Mouse (Mus musculus) cerebellum, adult 9-11 months (tissue): Measurements from ENCODE around the gene Fstl3.

ENCODE experiments used
- DNase-seq: peaks from one replicate; pipeline ENCODE4 v3.0.0; 2022

Fstl3 gene

DNA sequence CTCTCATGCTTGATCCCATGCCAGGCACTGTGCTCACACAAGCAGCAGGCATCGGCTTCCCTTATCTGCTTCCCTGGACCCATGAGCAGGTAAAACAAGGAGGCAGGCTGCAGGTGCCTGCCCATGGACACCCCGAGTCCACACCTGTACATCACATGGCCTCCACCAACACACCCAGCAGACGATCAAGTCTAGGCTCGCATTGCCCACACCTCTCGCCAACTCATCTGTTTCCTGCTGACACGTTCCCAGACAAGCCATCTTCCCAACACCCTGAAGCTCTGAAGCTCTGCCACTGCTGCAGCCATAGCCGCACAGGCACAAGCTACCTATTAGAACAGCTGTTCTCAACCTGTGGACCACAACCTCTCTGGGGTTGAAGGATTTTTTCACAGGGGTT, 12.8 kb upstream of the Fstl3 start:
- peak; percentile 64 for DNase-seq

GRCm38 (mm10) chr10:79765228-79765745, 11.8 kb upstream of the Fstl3 start:
- DNase-seq, result peak; percentile 71

GRCm38 (mm10) chr10:79766001-79766507, 11.0 kb upstream of the Fstl3 start:
- no peak for DNase-seq

- peak; percentile 99 for DNase-seq
These were observed 10.4 kb upstream of the Fstl3 start, which contains the start of gene Rnf126 for GRCm38 (mm10) chr10:79766508-79767325. Rnf126 (minus strand) TSS chr10:79766952.

- DNase-seq, result peak; percentile 96
These were observed 9.5 kb upstream of the Fstl3 start for GRCm38 (mm10) chr10:79767372-79768244.

GRCm38 (mm10) chr10:79768400-79768799, 8.7 kb upstream of the Fstl3 start:
- peak; percentile 81 for DNase-seq

GRCm38 (mm10) chr10:79769329-79769728, 7.7 kb upstream of the Fstl3 start:
- DNase-seq, result no peak

DNA sequence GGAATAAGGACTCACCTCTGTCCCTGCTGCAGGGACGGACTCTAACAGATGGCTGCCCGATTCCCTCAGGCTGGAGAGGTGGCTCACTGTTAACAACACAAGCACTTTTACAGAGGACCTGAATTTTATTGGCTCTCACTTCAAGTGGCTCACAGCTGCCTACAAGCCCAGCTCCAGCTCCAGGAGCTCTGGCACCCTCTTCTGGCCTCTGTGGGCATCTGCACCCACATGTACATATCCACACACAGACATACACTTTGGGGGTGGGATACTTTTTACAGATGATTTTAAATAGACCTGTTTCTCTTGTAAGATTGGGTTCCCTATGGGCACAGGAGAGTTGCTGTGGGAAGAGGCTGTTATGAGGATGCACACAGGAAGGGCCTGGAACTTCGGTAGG, 4.8 kb upstream of the Fstl3 start:
- no peak for DNase-seq

- DNase-seq, result no peak
These were observed 3.9 kb upstream of the Fstl3 start for GRCm38 (mm10) chr10:79773208-79773607.

DNA sequence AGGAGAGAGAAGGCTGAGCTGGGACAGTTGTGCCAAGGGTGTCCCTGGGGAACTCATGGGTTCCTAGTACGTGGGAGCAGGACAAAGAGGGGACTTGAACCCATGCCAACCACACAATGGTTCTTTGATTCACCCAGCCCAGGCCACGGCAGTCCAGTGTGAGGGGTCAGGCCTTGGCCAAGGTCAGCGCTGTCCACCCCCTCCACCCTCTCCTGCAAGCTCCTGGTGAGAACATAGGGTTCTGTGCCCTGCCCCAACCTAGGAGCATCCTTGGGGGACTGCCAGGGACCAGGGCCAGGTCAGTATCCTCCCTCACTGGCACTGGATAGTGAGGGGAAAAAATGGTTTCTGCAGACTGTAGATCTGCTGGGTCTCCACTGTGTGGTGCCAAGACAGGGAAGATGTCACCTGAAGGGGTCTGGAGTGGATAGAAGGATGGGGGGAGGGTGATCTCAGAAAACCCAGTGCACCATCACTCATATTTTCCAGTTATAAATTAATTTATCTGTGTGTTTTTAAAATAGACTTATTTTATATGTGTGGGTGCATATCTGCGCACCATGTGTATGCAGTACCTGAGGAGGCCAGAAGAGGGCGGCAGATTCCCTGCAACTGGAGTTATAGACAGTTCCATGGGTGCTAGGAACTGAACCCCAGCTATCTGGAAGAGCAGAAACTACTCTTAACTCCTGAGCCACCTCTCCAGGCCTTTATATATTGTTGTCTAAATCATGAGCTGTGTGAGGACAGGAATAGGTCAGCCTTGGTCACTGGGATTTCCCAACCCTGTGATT, 2.4 kb upstream of the Fstl3 start:
- DNase-seq, result no peak

DNA sequence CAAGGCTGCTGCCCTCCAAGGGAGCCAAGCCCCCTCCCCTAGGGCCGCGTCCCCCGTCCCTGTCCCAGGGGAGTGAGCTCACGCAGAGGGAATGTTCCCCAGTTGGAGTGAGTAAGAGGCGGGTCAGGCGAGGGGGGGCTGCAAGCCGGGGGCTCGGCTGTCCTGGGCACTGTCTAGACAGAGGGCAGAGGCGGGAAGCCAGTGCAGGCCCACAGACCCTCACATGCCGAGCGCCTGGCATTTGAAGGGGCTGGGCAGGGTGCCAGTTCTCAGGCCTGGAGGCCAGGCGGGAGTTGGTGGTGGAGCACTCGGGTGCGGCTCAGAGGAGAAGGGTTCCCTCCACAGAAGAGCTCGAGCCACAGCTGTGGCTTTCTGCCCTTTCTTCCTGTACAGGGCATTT, 934 bp downstream of the Fstl3 start:
- peak; percentile 72 for DNase-seq

DNA sequence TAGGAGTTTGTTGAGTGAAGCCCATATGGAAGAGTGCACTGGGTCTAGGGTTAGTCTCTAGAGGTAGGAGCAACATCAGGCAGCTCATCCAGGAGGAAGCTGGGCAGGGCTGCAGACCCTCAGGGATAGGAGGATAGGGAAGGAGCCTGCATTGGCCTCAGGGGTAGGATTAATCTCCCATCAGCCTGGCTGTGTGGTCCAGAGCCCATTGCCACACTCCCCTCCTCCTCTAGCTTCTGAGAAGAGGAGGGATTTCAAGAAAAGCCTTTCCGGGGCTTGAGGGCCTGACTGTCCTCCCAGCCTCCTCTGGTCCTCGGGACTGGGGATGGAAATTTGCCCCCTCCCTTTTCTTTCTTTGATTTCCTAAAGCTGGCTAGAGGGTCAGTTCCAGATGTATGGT, 2.1 kb downstream of the Fstl3 start:
- DNase-seq, result no peak

- peak; percentile 99 for DNase-seq
These were observed 3.0 kb downstream of the Fstl3 start for GRCm38 (mm10) chr10:79779784-79780663.

DNA sequence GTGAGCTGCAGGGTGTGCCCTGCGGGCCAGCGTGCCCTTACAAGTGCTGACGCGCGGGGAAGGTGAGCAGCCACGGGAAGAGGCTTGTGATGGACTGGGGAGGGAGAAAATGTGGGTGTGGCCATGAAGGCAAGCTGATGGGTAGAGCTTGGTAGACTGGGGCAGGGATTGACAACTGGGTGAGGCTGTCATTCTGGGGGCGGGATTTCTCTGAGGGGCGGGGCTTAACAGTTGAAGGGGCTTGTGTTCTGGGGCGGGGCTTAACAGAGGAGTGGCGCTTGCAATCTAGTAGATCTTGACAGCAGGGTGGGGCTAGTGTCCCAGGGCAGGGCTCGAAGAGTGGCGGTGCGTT, 3.6 kb downstream of the Fstl3 start:
- no peak for DNase-seq

DNA sequence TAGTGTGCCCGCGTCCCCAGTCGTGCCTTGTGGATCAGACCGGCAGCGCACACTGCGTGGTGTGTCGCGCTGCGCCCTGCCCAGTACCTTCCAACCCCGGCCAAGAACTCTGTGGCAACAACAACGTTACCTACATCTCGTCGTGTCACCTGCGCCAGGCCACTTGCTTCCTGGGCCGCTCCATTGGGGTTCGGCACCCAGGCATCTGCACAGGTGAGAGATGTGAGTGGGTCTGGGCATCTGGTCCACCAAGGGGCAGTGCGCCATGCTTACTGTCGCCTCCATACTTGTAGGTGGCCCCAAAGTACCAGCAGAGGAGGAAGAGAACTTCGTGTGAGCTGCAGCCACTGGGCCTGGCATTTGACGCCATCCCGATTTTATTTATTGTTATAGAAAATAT, 4.1 kb downstream of the Fstl3 start:
- no peak for DNase-seq

DNA sequence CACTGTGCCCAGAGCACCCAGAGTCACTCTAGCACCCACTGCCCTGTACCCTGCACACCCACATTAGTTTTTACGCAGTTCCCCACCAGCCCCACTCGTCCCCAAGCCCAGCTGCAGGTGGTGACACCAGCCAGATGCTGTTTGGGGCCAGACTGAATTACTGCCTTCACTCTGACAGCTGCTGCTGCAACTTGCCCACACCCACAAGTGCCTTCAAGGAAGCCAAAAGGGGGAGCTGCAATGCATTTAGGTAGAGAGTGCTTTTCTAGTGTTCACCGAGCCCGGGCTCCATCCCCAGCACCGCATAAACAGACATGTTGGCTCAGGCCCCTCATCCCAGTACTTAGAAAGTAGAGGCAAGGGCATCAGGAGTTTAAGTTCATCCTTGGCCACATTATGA, 4.9 kb downstream of the Fstl3 start:
- DNase-seq, result no peak

- DNase-seq, result no peak
These were observed 6.0 kb downstream of the Fstl3 start for GRCm38 (mm10) chr10:79783050-79783449.

GRCm38 (mm10) chr10:79783920-79784800, 7.1 kb downstream of the Fstl3 start:
- DNase-seq, result no peak

GRCm38 (mm10) chr10:79788386-79789158, 11.5 kb downstream of the Fstl3 start:
- no peak for DNase-seq

GRCm38 (mm10) chr10:79789581-79789980, 12.5 kb downstream of the Fstl3 start:
- no peak for DNase-seq
